Mouse (Mus musculus): ENCODE measurements around the gene Morf4l2. TPM values are rescaled to one million over a fixed set of nuclear protein-coding genes. Genes with fewer than 3 reads are reported as not detected.

Morf4l2 gene
- total RNA-seq (2014; rRNA removed; ENCODE audit: low replicate concordance), result 115 and 173 TPM in 2 replicates
- polyA plus RNA-seq (2015; fragmentation: Nextera tagmentation; extraction: Ambion mirVana), result 212 and 214 TPM in 2 replicates

GRCm38 (mm10) chrX:136743459-136743858 is at the start of gene Morf4l2:
Gene Morf4l2 (minus strand): TSS chrX:136743690.
- H3K27ac ChIP-seq (ENCODE audit: low read depth), result peak within 1 kb of the TSS; percentile 93

GRCm38 (mm10) chrX:136789446-136789845 is 46.0 kb upstream of the Morf4l2 start:
- Histone ChIP-seq H3K4me2 (ENCODE audit: low read depth, low read length) (no peak overlapping the region), H3K36me3 (replicated peaks; ENCODE audit: control insufficient read depth, insufficient read depth, low read length) (no peaks in the 10 kb centered on the region), H3K27ac (ENCODE audit: low read depth) (no peak overlapping the region), H3K27me3 (ENCODE audit: control insufficient read depth, insufficient read depth, low read length) (no peaks in the 10 kb centered on the region), H3K9me3 (replicated peaks; ENCODE audit: control insufficient read depth, low read length) (no peaks in the 10 kb centered on the region), H3K4me1 (ENCODE audit: control insufficient read depth, insufficient read depth) (no peaks in the 10 kb centered on the region), H3K4me3 (ENCODE audit: low read depth, low read length) (no peak overlapping the region), H3K9ac (replicated peaks; ENCODE audit: low read depth, low read length) (no peak overlapping the region)
- WGBS, result 68% methylated on average over 4 of the region's 4 CpGs
- DNase-seq (ENCODE audit: low spot score) (no peak), ATAC-seq (ENCODE audit: insufficient read depth, low read depth) (no peak)
- TF ChIP-seq CTCF (IDR thresholded peaks at IDR 0.05; ENCODE audit: low read depth) (no peak), EP300 (IDR thresholded peaks at IDR 0.05; ENCODE audit: low read depth) (no peak)

More at GRCm38 (mm10) chrX:136743459-136743858, at the start of gene Morf4l2:
- TF ChIP-seq EP300 (IDR thresholded peaks at IDR 0.05; ENCODE audit: low read depth), result no peak
- TF ChIP-seq CTCF (IDR thresholded peaks at IDR 0.05; ENCODE audit: low read depth), result no peak
- H3K4me2 ChIP-seq (ENCODE audit: low read depth, low read length), result peak within 1 kb of the TSS; percentile 63
- DNase-seq (ENCODE audit: low spot score), result no peak
- 75% methylated on average over 12 of the region's 12 CpGs for WGBS
- no peaks in the 10 kb centered on the region for H3K36me3 ChIP-seq (replicated peaks; ENCODE audit: control insufficient read depth, insufficient read depth, low read length)
- no peak for ATAC-seq (ENCODE audit: insufficient read depth, low read depth)
- H3K9me3 ChIP-seq (replicated peaks; ENCODE audit: control insufficient read depth, low read length), result no peaks in the 10 kb centered on the region
- H3K4me1 ChIP-seq (ENCODE audit: control insufficient read depth, insufficient read depth), result no peaks in the 10 kb centered on the region
- peak within 1 kb of the TSS; percentile 53; the same call in 1 of the 2 replicates for H3K9ac ChIP-seq (replicated peaks; ENCODE audit: low read depth, low read length)
- H3K4me3 ChIP-seq (ENCODE audit: low read depth, low read length), result peak within 1 kb of the TSS; percentile 55
- H3K27me3 ChIP-seq (ENCODE audit: control insufficient read depth, insufficient read depth, low read length), result no peaks in the 10 kb centered on the region

GRCm38 (mm10) chrX:136780041-136780440 is 36.6 kb upstream of the Morf4l2 start, which contains the start of gene Glra4:
Gene Glra4 (minus strand): TSS chrX:136780141.
- Histone ChIP-seq H3K9ac (replicated peaks; ENCODE audit: low read depth, low read length) (no peak within 1 kb of the TSS), H3K9me3 (replicated peaks; ENCODE audit: control insufficient read depth, low read length) (no peaks in the 10 kb centered on the region), H3K4me2 (ENCODE audit: low read depth, low read length) (no peak within 1 kb of the TSS), H3K4me1 (ENCODE audit: control insufficient read depth, insufficient read depth) (no peaks in the 10 kb centered on the region), H3K27ac (ENCODE audit: low read depth) (no peak within 1 kb of the TSS), H3K27me3 (ENCODE audit: control insufficient read depth, insufficient read depth, low read length) (no peaks in the 10 kb centered on the region), H3K4me3 (ENCODE audit: low read depth, low read length) (no peak within 1 kb of the TSS), H3K36me3 (replicated peaks; ENCODE audit: control insufficient read depth, insufficient read depth, low read length) (no peaks in the 10 kb centered on the region)
- 73% methylated on average over 3 of the region's 3 CpGs for WGBS
- DNase-seq (ENCODE audit: low spot score), result no peak
- ATAC-seq (ENCODE audit: insufficient read depth, low read depth), result no peak
- TF ChIP-seq CTCF (IDR thresholded peaks at IDR 0.05; ENCODE audit: low read depth), result no peak
- no peak for TF ChIP-seq EP300 (IDR thresholded peaks at IDR 0.05; ENCODE audit: low read depth)

DNA sequence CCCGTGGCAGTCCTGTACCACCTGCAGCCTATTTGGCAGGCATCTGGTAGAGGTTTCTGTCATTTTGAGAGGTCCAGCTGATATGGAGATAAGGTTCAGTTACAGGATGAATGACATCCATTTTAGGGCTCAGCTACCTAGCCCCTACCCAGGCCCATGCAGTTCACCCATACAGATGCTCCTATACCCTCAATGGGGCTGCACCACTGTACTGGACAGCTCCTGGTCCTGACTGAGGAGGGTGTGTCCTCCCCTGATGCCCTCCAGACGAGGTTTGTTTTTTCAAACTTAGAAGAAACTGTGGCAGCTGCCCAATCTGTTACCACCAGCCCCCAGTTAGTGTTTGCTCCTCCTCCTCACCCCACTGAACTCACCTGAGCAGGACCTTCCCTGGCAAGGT is 35.8 kb upstream of the Morf4l2 start:
- DNase-seq (ENCODE audit: low spot score) (no peak), ATAC-seq (ENCODE audit: insufficient read depth, low read depth) (no peak)
- no peaks in the 10 kb centered on the region for H3K36me3 ChIP-seq (replicated peaks; ENCODE audit: control insufficient read depth, insufficient read depth, low read length)
- H3K9me3 ChIP-seq (replicated peaks; ENCODE audit: control insufficient read depth, low read length), result no peaks in the 10 kb centered on the region
- TF ChIP-seq EP300 (IDR thresholded peaks at IDR 0.05; ENCODE audit: low read depth), result no peak
- no peak for TF ChIP-seq CTCF (IDR thresholded peaks at IDR 0.05; ENCODE audit: low read depth)
- H3K4me3 ChIP-seq (ENCODE audit: low read depth, low read length), result no peak overlapping the region
- no peak overlapping the region for H3K9ac ChIP-seq (replicated peaks; ENCODE audit: low read depth, low read length)
- no peak overlapping the region for H3K4me2 ChIP-seq (ENCODE audit: low read depth, low read length)
- H3K27me3 ChIP-seq (ENCODE audit: control insufficient read depth, insufficient read depth, low read length), result no peaks in the 10 kb centered on the region
- H3K27ac ChIP-seq (ENCODE audit: low read depth), result no peak overlapping the region
- no peaks in the 10 kb centered on the region for H3K4me1 ChIP-seq (ENCODE audit: control insufficient read depth, insufficient read depth)
- WGBS, result 45% methylated on average over 2 of the region's 2 CpGs

DNA sequence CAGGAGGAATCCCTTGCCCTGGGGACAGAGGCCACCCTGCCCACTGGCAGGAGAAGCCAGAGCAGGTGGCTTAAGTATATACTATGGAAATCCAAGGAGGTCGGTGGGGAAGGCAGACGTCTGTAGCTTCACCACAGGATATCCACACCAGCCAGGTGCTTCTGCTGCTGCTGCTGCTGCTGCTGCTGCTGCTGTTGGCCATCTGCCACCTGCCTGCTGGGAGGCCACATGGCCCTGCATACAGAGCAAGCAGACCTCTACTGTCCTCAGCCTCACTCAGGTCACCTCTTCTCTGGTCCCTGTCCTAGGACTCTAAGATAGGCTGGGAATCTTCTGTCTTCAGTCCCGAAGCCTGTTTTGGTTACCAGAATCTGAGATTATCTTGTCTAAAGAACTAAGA is 34.6 kb upstream of the Morf4l2 start:
- Histone ChIP-seq H3K9me3 (replicated peaks; ENCODE audit: control insufficient read depth, low read length) (no peaks in the 10 kb centered on the region), H3K36me3 (replicated peaks; ENCODE audit: control insufficient read depth, insufficient read depth, low read length) (no peaks in the 10 kb centered on the region), H3K9ac (replicated peaks; ENCODE audit: low read depth, low read length) (no peak overlapping the region), H3K4me1 (ENCODE audit: control insufficient read depth, insufficient read depth) (no peaks in the 10 kb centered on the region), H3K27ac (ENCODE audit: low read depth) (no peak overlapping the region), H3K4me3 (ENCODE audit: low read depth, low read length) (no peak overlapping the region), H3K27me3 (ENCODE audit: control insufficient read depth, insufficient read depth, low read length) (no peaks in the 10 kb centered on the region), H3K4me2 (ENCODE audit: low read depth, low read length) (no peak overlapping the region)
- DNase-seq (ENCODE audit: low spot score) (no peak), ATAC-seq (ENCODE audit: insufficient read depth, low read depth) (no peak)
- TF ChIP-seq CTCF (IDR thresholded peaks at IDR 0.05; ENCODE audit: low read depth) (no peak), EP300 (IDR thresholded peaks at IDR 0.05; ENCODE audit: low read depth) (no peak)
- 63% methylated on average over 3 of the region's 3 CpGs for WGBS

- no peak for TF ChIP-seq CTCF (IDR thresholded peaks at IDR 0.05; ENCODE audit: low read depth)
- ATAC-seq (ENCODE audit: insufficient read depth, low read depth), result peak; percentile 57
Measured at GRCm38 (mm10) chrX:136773035-136773434, 29.5 kb upstream of the Morf4l2 start.

More at GRCm38 (mm10) chrX:136773035-136773434, 29.5 kb upstream of the Morf4l2 start:
- Histone ChIP-seq H3K4me3 (ENCODE audit: low read depth, low read length) (no peak overlapping the region), H3K27ac (ENCODE audit: low read depth) (no peak overlapping the region), H3K9ac (replicated peaks; ENCODE audit: low read depth, low read length) (no peak overlapping the region), H3K4me2 (ENCODE audit: low read depth, low read length) (no peak overlapping the region), H3K36me3 (replicated peaks; ENCODE audit: control insufficient read depth, insufficient read depth, low read length) (no peaks in the 10 kb centered on the region), H3K27me3 (ENCODE audit: control insufficient read depth, insufficient read depth, low read length) (no peaks in the 10 kb centered on the region), H3K9me3 (replicated peaks; ENCODE audit: control insufficient read depth, low read length) (no peaks in the 10 kb centered on the region), H3K4me1 (ENCODE audit: control insufficient read depth, insufficient read depth) (peaks cover 3% of the 10 kb centered on the region; the same call in 1 of the 2 replicates)
- 41% methylated on average over 1 of the region's 1 CpGs for WGBS
- no peak for DNase-seq (ENCODE audit: low spot score)
